Mouse (Mus musculus): ENCODE measurements around the gene Capn1. TPM values are rescaled to one million over a fixed set of nuclear protein-coding genes. Genes with fewer than 3 reads are reported as not detected.

The Capn1 gene
- polyA plus RNA-seq, 1 experiment from 2014 or later = 6.8 TPM

DNA sequence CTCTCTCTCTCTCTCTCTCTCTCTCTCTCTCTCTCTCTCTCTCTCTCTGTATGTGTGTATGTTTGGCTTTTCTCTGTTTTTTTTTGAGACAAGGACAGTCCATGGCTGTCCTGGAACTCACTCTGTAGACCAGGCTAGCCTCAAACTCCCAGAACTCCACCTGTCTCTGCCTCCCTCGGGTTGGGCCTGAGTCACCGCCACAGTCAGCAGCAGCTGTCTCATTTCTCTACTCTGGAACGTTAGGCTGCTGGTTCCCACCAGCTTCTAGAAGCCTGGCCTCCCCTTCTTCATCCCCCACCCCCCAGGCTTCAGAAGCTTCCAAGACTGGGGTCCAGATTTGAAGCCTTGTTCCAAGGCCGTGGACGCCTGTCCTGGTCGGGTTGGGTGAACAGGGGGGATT lies 26.1 kb downstream of the Capn1 start:
- TF ChIP-seq CTCF (IDR thresholded peaks at IDR 0.05; ENCODE audit: low read depth) = no peak
- TF ChIP-seq EP300 (IDR thresholded peaks at IDR 0.05; ENCODE audit: low read depth) = no peak
- H3K4me1 ChIP-seq (ENCODE audit: insufficient read depth) = peaks cover 19% of the 10 kb centered on the region
- H3K27me3 ChIP-seq (ENCODE audit: insufficient read depth, low read length) = no peaks in the 10 kb centered on the region
- no peak overlapping the region for H3K4me3 ChIP-seq (ENCODE audit: low read depth, low read length)
- ATAC-seq (no peak), DNase-seq (no peak)
- H3K36me3 ChIP-seq (replicated peaks; ENCODE audit: insufficient read depth, low read length) = peaks cover 35% of the 10 kb centered on the region
- WGBS (ENCODE audit: insufficient replicate concordance) = 48% methylated on average over 6 of the region's 6 CpGs
- no peak overlapping the region for H3K9ac ChIP-seq (replicated peaks)
- peak overlapping the region; percentile 56; the same call in 1 of the 2 replicates for H3K4me2 ChIP-seq (ENCODE audit: low read depth, low read length)
- no peaks in the 10 kb centered on the region for H3K9me3 ChIP-seq (ENCODE audit: low read length)
- H3K27ac ChIP-seq (ENCODE audit: low read depth) = peak overlapping the region; percentile 34; the same call in 1 of the 2 replicates

DNA sequence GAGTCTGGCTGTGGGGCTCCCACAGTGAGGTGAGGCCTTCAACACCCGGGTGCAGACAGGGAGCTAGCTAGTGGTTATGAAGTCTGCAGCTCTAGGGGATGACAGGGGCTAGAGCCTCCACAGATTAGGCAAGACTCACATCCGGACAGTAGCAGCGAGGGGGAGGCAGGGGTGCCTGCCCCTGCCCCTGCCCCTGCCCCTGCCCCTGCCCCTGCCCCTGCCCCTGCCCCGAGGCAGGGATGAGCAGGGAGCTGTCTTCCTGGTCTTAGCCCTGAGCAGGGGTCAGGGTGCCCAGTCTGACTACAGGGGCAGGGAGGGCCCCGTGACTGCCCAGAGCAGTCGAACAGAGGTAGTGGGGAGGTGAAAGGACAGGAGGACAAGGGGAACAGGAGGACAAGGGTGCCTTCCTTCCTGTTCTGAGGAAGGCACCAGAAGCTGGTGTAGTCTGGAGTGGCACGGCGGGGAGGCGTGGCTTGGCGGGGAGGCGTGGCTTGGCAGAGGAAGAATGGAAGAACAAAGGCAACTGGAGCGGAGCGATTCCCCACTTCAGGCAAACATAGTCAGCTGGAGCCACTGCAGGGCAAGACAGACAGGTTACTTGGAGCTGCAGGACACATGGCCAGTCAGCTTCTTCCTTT lies 26.8 kb downstream of the Capn1 start:
- Histone ChIP-seq H3K4me1 (ENCODE audit: insufficient read depth) (peaks cover 19% of the 10 kb centered on the region), H3K4me3 (ENCODE audit: low read depth, low read length) (no peak overlapping the region), H3K27ac (ENCODE audit: low read depth) (peak overlapping the region; percentile 76), H3K4me2 (ENCODE audit: low read depth, low read length) (peak overlapping the region; percentile 56), H3K36me3 (replicated peaks; ENCODE audit: insufficient read depth, low read length) (peaks cover 29% of the 10 kb centered on the region; the same call in 1 of the 2 replicates), H3K27me3 (ENCODE audit: insufficient read depth, low read length) (no peaks in the 10 kb centered on the region), H3K9ac (replicated peaks) (peak overlapping the region; percentile 57), H3K9me3 (ENCODE audit: low read length) (no peaks in the 10 kb centered on the region)
- TF ChIP-seq EP300 (IDR thresholded peaks at IDR 0.05; ENCODE audit: low read depth) (no peak), CTCF (IDR thresholded peaks at IDR 0.05; ENCODE audit: low read depth) (no peak)
- ATAC-seq (peak; percentile 69), DNase-seq (peak; percentile 88)
- 4% methylated on average over 13 of the region's 13 CpGs for WGBS (ENCODE audit: insufficient replicate concordance)

DNA sequence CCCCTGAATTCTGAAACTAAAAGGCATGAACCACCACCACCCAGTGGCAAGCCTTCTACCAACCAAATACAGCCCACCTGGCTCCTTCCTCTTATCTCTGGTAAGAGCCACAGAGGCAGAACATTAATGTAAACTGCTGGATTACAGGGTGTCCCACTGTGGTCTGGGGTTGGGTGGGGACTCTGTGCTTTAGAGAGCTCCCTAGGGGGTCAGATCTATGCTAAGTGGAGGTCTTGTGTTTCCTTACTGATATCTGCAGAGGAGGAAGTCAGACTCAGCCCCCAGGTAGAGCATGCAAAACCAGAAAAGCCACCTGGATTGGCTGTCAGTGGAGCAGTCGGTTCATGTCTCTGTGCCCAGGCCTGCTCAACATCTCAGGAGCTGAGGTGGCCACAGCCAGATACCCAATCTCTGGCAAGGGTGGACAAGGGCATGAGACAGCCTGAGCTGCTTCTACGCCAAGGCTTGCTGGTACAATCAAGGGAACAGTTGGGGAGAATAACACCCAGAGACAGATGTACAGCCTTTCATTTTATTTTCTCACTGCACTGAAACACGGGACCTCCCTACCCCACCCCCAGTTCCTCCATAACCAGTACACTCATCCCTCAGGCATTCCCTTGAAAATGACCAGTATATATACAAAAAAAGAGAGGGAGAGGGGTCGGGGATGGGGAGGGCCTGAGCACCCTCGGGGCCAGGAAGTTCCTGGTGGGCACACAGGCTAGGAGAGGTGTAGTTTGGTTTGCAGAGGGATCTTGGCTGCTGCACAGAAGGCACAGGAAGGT lies 27.5 kb downstream of the Capn1 start:
- ATAC-seq (no peak), DNase-seq (no peak)
- Histone ChIP-seq H3K27ac (ENCODE audit: low read depth) (peak overlapping the region; percentile 76), H3K4me2 (ENCODE audit: low read depth, low read length) (no peak overlapping the region), H3K9me3 (ENCODE audit: low read length) (no peaks in the 10 kb centered on the region), H3K9ac (replicated peaks) (peak overlapping the region; percentile 57; the same call in 1 of the 2 replicates), H3K4me3 (ENCODE audit: low read depth, low read length) (no peak overlapping the region), H3K4me1 (ENCODE audit: insufficient read depth) (peaks cover 19% of the 10 kb centered on the region), H3K36me3 (replicated peaks; ENCODE audit: insufficient read depth, low read length) (peaks cover 22% of the 10 kb centered on the region; the same call in 1 of the 2 replicates), H3K27me3 (ENCODE audit: insufficient read depth, low read length) (no peaks in the 10 kb centered on the region)
- WGBS (ENCODE audit: insufficient replicate concordance) = 41% methylated on average over 5 of the region's 5 CpGs
- TF ChIP-seq EP300 (IDR thresholded peaks at IDR 0.05; ENCODE audit: low read depth) = no peak
- no peak for TF ChIP-seq CTCF (IDR thresholded peaks at IDR 0.05; ENCODE audit: low read depth)

DNA sequence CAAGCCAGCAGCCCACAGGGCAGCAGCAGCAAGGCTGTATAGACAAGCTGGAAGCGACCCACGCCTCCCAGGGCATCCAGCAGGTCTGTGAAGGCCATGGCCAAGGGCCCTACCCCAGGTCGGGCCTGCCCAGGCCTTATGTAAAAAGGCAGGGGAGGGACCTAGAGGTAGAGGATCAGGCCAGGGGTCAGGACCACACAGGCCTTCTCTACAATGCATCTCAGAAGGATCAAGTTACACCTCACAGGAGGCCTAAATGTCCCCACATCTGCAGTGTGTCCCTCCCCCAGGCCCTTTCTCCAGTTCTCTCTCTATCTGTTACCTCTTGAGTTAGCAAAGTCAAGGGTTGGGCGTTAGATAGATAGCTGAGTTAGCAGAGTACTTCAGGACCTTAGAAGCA lies 29.7 kb downstream of the Capn1 start, which contains the start of gene Slc22a20:
TSS of gene Slc22a20 (minus strand) at position 101 of the 400 bp plus-strand sequence.
- no peak within 1 kb of the TSS for H3K4me2 ChIP-seq (ENCODE audit: low read depth, low read length)
- H3K27ac ChIP-seq (ENCODE audit: low read depth) = no peak within 1 kb of the TSS
- ATAC-seq = no peak
- no peak for TF ChIP-seq CTCF (IDR thresholded peaks at IDR 0.05; ENCODE audit: low read depth)
- no peak for TF ChIP-seq EP300 (IDR thresholded peaks at IDR 0.05; ENCODE audit: low read depth)
- DNase-seq = no peak
- H3K4me3 ChIP-seq (ENCODE audit: low read depth, low read length) = no peak within 1 kb of the TSS
- peaks cover 19% of the 10 kb centered on the region for H3K4me1 ChIP-seq (ENCODE audit: insufficient read depth)
- WGBS (ENCODE audit: insufficient replicate concordance) = 77% methylated on average over 4 of the region's 4 CpGs
- no peaks in the 10 kb centered on the region for H3K27me3 ChIP-seq (ENCODE audit: insufficient read depth, low read length)
- 0 out of 2 replicates have a peak, but pooled peaks cover 12% of the 10 kb centered on the region for H3K36me3 ChIP-seq (replicated peaks; ENCODE audit: insufficient read depth, low read length)
- H3K9me3 ChIP-seq (ENCODE audit: low read length) = no peaks in the 10 kb centered on the region
- no peak within 1 kb of the TSS for H3K9ac ChIP-seq (replicated peaks)

DNA sequence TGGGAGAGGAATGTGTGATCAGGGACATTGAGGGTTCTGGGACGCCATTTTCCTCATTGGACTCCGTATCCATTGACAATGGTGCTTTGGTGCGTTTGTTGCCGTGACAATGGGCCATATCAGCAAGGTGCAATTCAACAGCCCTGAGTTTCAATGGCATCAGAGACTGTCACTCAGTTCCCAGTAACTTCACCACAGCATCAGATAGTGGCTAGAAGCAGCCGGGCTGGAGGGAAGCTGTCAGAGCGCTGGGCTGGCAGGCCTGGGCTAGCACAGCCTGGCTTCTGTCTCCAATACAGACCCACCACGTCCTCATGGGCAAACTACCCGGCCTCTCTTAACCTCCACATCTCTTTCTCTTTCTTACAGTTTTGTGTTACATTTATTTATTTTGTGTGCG lies 35.2 kb downstream of the Capn1 start:
- TF ChIP-seq CTCF (IDR thresholded peaks at IDR 0.05; ENCODE audit: low read depth) (no peak), EP300 (IDR thresholded peaks at IDR 0.05; ENCODE audit: low read depth) (no peak)
- H3K4me3 ChIP-seq (ENCODE audit: low read depth, low read length) = no peak overlapping the region
- DNase-seq (no peak), ATAC-seq (no peak)
- no peaks in the 10 kb centered on the region; the same call in 1 of the 2 replicates for H3K4me1 ChIP-seq (ENCODE audit: insufficient read depth)
- H3K9me3 ChIP-seq (ENCODE audit: low read length) = no peaks in the 10 kb centered on the region
- WGBS (ENCODE audit: insufficient replicate concordance) = 62% methylated on average over 9 of the region's 9 CpGs
- H3K9ac ChIP-seq (replicated peaks) = no peak overlapping the region
- no peak overlapping the region for H3K27ac ChIP-seq (ENCODE audit: low read depth)
- H3K36me3 ChIP-seq (replicated peaks; ENCODE audit: insufficient read depth, low read length) = no peaks in the 10 kb centered on the region
- H3K27me3 ChIP-seq (ENCODE audit: insufficient read depth, low read length) = no peaks in the 10 kb centered on the region
- H3K4me2 ChIP-seq (ENCODE audit: low read depth, low read length) = no peak overlapping the region

DNA sequence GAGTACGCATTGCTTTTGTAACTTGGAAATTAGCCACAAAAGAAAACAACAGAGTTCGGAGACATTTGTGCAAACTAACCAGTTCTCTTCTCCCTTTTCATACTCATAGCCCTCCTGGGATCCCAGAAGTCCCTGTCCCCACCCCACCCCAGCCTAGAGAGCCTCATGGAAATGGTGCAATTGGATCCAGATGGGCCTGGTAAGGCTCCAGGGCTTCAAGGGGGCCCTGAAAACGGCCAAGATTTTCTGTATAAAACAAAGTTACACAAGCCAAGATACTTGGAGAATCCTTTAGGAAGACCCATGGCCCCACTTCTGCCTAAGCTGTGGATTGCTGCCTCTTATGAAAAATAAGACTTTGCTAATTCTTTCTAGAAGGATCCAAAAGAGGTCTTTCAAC lies 38.0 kb downstream of the Capn1 start:
- H3K36me3 ChIP-seq (replicated peaks; ENCODE audit: insufficient read depth, low read length) = no peaks in the 10 kb centered on the region
- DNase-seq = no peak
- no peak for TF ChIP-seq EP300 (IDR thresholded peaks at IDR 0.05; ENCODE audit: low read depth)
- no peak for TF ChIP-seq CTCF (IDR thresholded peaks at IDR 0.05; ENCODE audit: low read depth)
- ATAC-seq = no peak
- no peaks in the 10 kb centered on the region for H3K4me1 ChIP-seq (ENCODE audit: insufficient read depth)
- no peak overlapping the region for H3K4me2 ChIP-seq (ENCODE audit: low read depth, low read length)
- H3K9ac ChIP-seq (replicated peaks) = no peak overlapping the region
- no peaks in the 10 kb centered on the region for H3K9me3 ChIP-seq (ENCODE audit: low read length)
- no peak overlapping the region for H3K4me3 ChIP-seq (ENCODE audit: low read depth, low read length)
- H3K27ac ChIP-seq (ENCODE audit: low read depth) = no peak overlapping the region
- 83% methylated on average over 3 of the region's 3 CpGs for WGBS (ENCODE audit: insufficient replicate concordance)
- no peaks in the 10 kb centered on the region for H3K27me3 ChIP-seq (ENCODE audit: insufficient read depth, low read length)

Measured in liver, postnatal 0 days (tissue).